In genomic region chr9:54244869-54245665, GRCm38 (mm10) we compare ENCODE assay signal across 21 mouse cellular contexts. TPM values are rescaled to one million over a fixed set of nuclear protein-coding genes. Genes with fewer than 3 reads are reported as not detected.
DNase-seq lines count a peak whose midpoint lies in the region; ATAC-seq and TF ChIP-seq lines count a peak whose summit lies in the region.
"Had no signal": no experiment of that assay in that cellular context is flagged by ENCODE, and none has a peak within 500 bp of the region (broad histone marks: within the 10 kb centered on the region; RNA-seq: fewer than 3 reads in every experiment).

No protein-coding gene starts in this region.

- no peak for TF ChIP-seq CTCF in layer of hippocampus, adult 2 months (conservative IDR thresholded peaks at IDR 0.05)

- DNase-seq in hindbrain, embryonic 10.5 days (ENCODE audit: low spot score) = no peak
- no peak for DNase-seq in hindbrain, embryonic 11.5 days (ENCODE audit: low spot score)
- peak; percentile 16 to 28 for DNase-seq in layer of hippocampus, adult 2 months (ENCODE audit: low spot score in 2 of 2)
- no peak for DNase-seq in gastrocnemius, adult 18-20 months (ENCODE audit: low spot score)
- no peak for DNase-seq in testis, postnatal 14 days (ENCODE audit: low spot score)
- DNase-seq in right cerebral cortex, postnatal 14 days = no peak
- DNase-seq: adrenal gland, postnatal 25 days; cerebellum, adult 18-20 months; heart, adult 18-20 months; heart, postnatal 14 days; kidney, adult 8-10 months; right cerebral cortex, postnatal 25 days had no signal

- H3K9ac ChIP-seq in hindbrain, embryonic 11.5 days (ENCODE audit: low read depth, low read length) = no peak overlapping the region
- H3K9ac ChIP-seq in forebrain, embryonic 15.5 days (replicated peaks) = no peak overlapping the region
- H3K9ac ChIP-seq in midbrain, embryonic 15.5 days = no peak overlapping the region
- H3K9ac ChIP-seq: limb, embryonic 15.5 days; lung, embryonic 15.5 days; neural tube, embryonic 12.5 days had no signal

- peak overlapping the region; percentile 53; the same call in 1 of the 2 replicates for H3K27ac ChIP-seq in hindbrain, embryonic 10.5 days
- H3K27ac ChIP-seq in hindbrain, embryonic 11.5 days (ENCODE audit: low read depth, low read length) = no peak overlapping the region
- peak overlapping the region; percentile 91 for H3K27ac ChIP-seq in forebrain, embryonic 15.5 days (replicated peaks)
- peak overlapping the region; percentile 84 for H3K27ac ChIP-seq in layer of hippocampus, adult 2 months
- H3K27ac ChIP-seq in midbrain, embryonic 15.5 days = 0 out of 2 replicates have a peak overlapping the region, but pooled peaks have one; percentile 18
- H3K27ac ChIP-seq: limb, embryonic 15.5 days; lung, embryonic 15.5 days; neural tube, embryonic 12.5 days had no signal

- H3K9me3 ChIP-seq in hindbrain, embryonic 10.5 days = no peaks in the 10 kb centered on the region
- no peaks in the 10 kb centered on the region for H3K9me3 ChIP-seq in hindbrain, embryonic 11.5 days (ENCODE audit: control insufficient read depth, low read length)
- no peaks in the 10 kb centered on the region for H3K9me3 ChIP-seq in forebrain, embryonic 15.5 days
- H3K9me3 ChIP-seq in midbrain, embryonic 15.5 days = no peaks in the 10 kb centered on the region
- H3K9me3 ChIP-seq: limb, embryonic 15.5 days; lung, embryonic 15.5 days; neural tube, embryonic 12.5 days had no signal

- 76% methylated on average over 3 of the region's 3 CpGs for WGBS in hindbrain, embryonic 10.5 days
- 75% methylated on average over 3 of the region's 3 CpGs for WGBS in hindbrain, embryonic 11.5 days
- 33% methylated on average over 3 of the region's 3 CpGs for WGBS in forebrain, embryonic 15.5 days
- 48% methylated on average over 3 of the region's 3 CpGs for WGBS in midbrain, embryonic 15.5 days

- H3K4me1 ChIP-seq in hindbrain, embryonic 10.5 days (replicated peaks) = peaks cover 14% of the 10 kb centered on the region; the same call in 1 of the 2 replicates
- no peaks in the 10 kb centered on the region for H3K4me1 ChIP-seq in hindbrain, embryonic 11.5 days (replicated peaks; ENCODE audit: control insufficient read depth, insufficient read depth, low read length)
- peaks cover 17% of the 10 kb centered on the region for H3K4me1 ChIP-seq in forebrain, embryonic 15.5 days
- H3K4me1 ChIP-seq in midbrain, embryonic 15.5 days = peaks cover 7% of the 10 kb centered on the region
- H3K4me1 ChIP-seq: limb, embryonic 15.5 days; lung, embryonic 15.5 days; megakaryocyte, embryonic 14.5 days; neural tube, embryonic 12.5 days had no signal

- no peak overlapping the region for H3K4me2 ChIP-seq in hindbrain, embryonic 11.5 days (replicated peaks; ENCODE audit: low read depth, low read length)
- no peak overlapping the region for H3K4me2 ChIP-seq in forebrain, embryonic 15.5 days (replicated peaks)
- H3K4me2 ChIP-seq in midbrain, embryonic 15.5 days = no peak overlapping the region
- H3K4me2 ChIP-seq: limb, embryonic 15.5 days; lung, embryonic 15.5 days; neural tube, embryonic 12.5 days had no signal

- H3K4me3 ChIP-seq in hindbrain, embryonic 10.5 days = no peak overlapping the region
- no peak overlapping the region for H3K4me3 ChIP-seq in hindbrain, embryonic 11.5 days (ENCODE audit: low read depth, low read length)
- no peak overlapping the region for H3K4me3 ChIP-seq in forebrain, embryonic 15.5 days
- H3K4me3 ChIP-seq in layer of hippocampus, adult 2 months = no peak overlapping the region
- H3K4me3 ChIP-seq in midbrain, embryonic 15.5 days = no peak overlapping the region
- H3K4me3 ChIP-seq: limb, embryonic 15.5 days; lung, embryonic 15.5 days; megakaryocyte, embryonic 14.5 days; neural tube, embryonic 12.5 days had no signal

- no peaks in the 10 kb centered on the region for H3K27me3 ChIP-seq in hindbrain, embryonic 10.5 days (ENCODE audit: insufficient read depth, poor library complexity, severe bottlenecking)
- H3K27me3 ChIP-seq in hindbrain, embryonic 11.5 days (ENCODE audit: control insufficient read depth, insufficient read depth, low read length) = no peaks in the 10 kb centered on the region
- no peaks in the 10 kb centered on the region for H3K27me3 ChIP-seq in forebrain, embryonic 15.5 days
- no peaks in the 10 kb centered on the region for H3K27me3 ChIP-seq in midbrain, embryonic 15.5 days (replicated peaks)
- H3K27me3 ChIP-seq: limb, embryonic 15.5 days; lung, embryonic 15.5 days; megakaryocyte, embryonic 14.5 days; neural tube, embryonic 12.5 days had no signal

- no peaks in the 10 kb centered on the region for H3K36me3 ChIP-seq in hindbrain, embryonic 10.5 days
- no peaks in the 10 kb centered on the region for H3K36me3 ChIP-seq in hindbrain, embryonic 11.5 days (ENCODE audit: control insufficient read depth, insufficient read depth, low read length)
- H3K36me3 ChIP-seq in forebrain, embryonic 15.5 days = no peaks in the 10 kb centered on the region
- no peaks in the 10 kb centered on the region for H3K36me3 ChIP-seq in midbrain, embryonic 15.5 days (replicated peaks)
- H3K36me3 ChIP-seq: limb, embryonic 15.5 days; lung, embryonic 15.5 days; neural tube, embryonic 12.5 days had no signal

- no peak for ATAC-seq in hindbrain, embryonic 11.5 days (ENCODE audit: low FRiP score)
- ATAC-seq in forebrain, embryonic 15.5 days (replicated peaks) = peak; percentile 89
- no peak for ATAC-seq in midbrain, embryonic 15.5 days (replicated peaks)

RNA-seq across cellular contexts. Expression of gene Cyp19a1, which starts 22.8 kb away (rescaled TPM):
- polyA plus RNA-seq in hindbrain, embryonic 10.5 days (2016; fragmentation: Nextera tagmentation; extraction: Ambion mirVana) = not detected in 2 replicates
- not detected in 2 replicates for polyA plus RNA-seq in hindbrain, embryonic 11.5 days (2014; fragmentation: Nextera tagmentation; extraction: Ambion mirVana)
- polyA plus RNA-seq in forebrain, embryonic 15.5 days (2015; fragmentation: Nextera tagmentation; extraction: Ambion mirVana) = 0.40 and 1.1 TPM in 2 replicates
- 1 to 10 TPM in 1 of 2 experiments, under 1 TPM in 1; 0.39 to 1.2 TPM for total RNA-seq in layer of hippocampus, adult 2 months (2021)
- polyA plus RNA-seq in midbrain, embryonic 15.5 days (2015; fragmentation: Nextera tagmentation; extraction: Ambion mirVana) = 0.11 TPM in 1 of 2 replicates, not detected in the other
- total RNA-seq in gastrocnemius, adult 18-20 months (2021) = not detected
- total RNA-seq: adrenal gland, postnatal 25 days; heart, adult 18-20 months; heart, postnatal 14 days; MEL had no signal
- polyA plus RNA-seq: embryonic facial prominence, embryonic 11.5 days; limb, embryonic 15.5 days; lung, embryonic 15.5 days; stomach, embryonic 16.5 days had no signal

RNA-seq across cellular contexts. Expression of gene Gldn, which starts 41.2 kb away (rescaled TPM):
- 0.07 and 0.20 TPM in 2 replicates for polyA plus RNA-seq in hindbrain, embryonic 10.5 days (2016; fragmentation: Nextera tagmentation; extraction: Ambion mirVana)
- polyA plus RNA-seq in hindbrain, embryonic 11.5 days (2014; fragmentation: Nextera tagmentation; extraction: Ambion mirVana) = 0.03 and 0.13 TPM in 2 replicates
- 0.13 and 0.19 TPM in 2 replicates for polyA plus RNA-seq in forebrain, embryonic 15.5 days (2015; fragmentation: Nextera tagmentation; extraction: Ambion mirVana)
- 1 to 10 TPM; 1.1 to 1.6 TPM for total RNA-seq in layer of hippocampus, adult 2 months (2021)
- polyA plus RNA-seq in midbrain, embryonic 15.5 days (2015; fragmentation: Nextera tagmentation; extraction: Ambion mirVana) = 0.17 and 0.18 TPM in 2 replicates
- total RNA-seq in gastrocnemius, adult 18-20 months (2021) = under 1 TPM; 0.43 to 0.85 TPM
- total RNA-seq: MEL had no signal
- polyA plus RNA-seq: lung, embryonic 15.5 days; stomach, embryonic 16.5 days had no signal

Comparison
In these comparisons a context has a peak if more than half of its experiments do, and no peak if none do; other contexts are left out.
1. DNase-seq: peak in layer of hippocampus, adult 2 months (2 of 2); none in hindbrain, embryonic 10.5 days (single experiment), hindbrain, embryonic 11.5 days (single experiment), gastrocnemius, adult 18-20 months (single experiment), testis, postnatal 14 days (single experiment) and right cerebral cortex, postnatal 14 days (single experiment).